Mouse (Mus musculus) bone marrow macrophage, adult 2 months (primary cell): ENCODE results near the gene Tmem184a. TPM values are rescaled to one million over a fixed set of nuclear protein-coding genes. Genes with fewer than 3 reads are reported as not detected.

Experiments
- H3K27ac ChIP-seq: 2 replicates; pipeline ENCODE4 v1.5.1; 2012; ENCODE audit warnings: low read depth, low read length; ENCODE audit not compliant: insufficient read depth
- H3K4me1 ChIP-seq: 2 replicates; pipeline ENCODE4 v1.6.1; 2012; ENCODE audit warnings: low read length; ENCODE audit not compliant: control insufficient read depth, insufficient read depth
- H3K4me3 ChIP-seq: 2 replicates; pipeline ENCODE4 v1.5.1; 2012; ENCODE audit warnings: mild to moderate bottlenecking, low read length, moderate library complexity; ENCODE audit not compliant: insufficient read depth
- CTCF ChIP-seq: IDR thresholded peaks from 2 replicates; pipeline ENCODE4 v1.5.1; 2012; ENCODE audit warnings: low read depth, mild to moderate bottlenecking, low read length, moderate library complexity
- POLR2A ChIP-seq: IDR thresholded peaks from 2 replicates; pipeline ENCODE4 v1.6.1; 2012; ENCODE audit warnings: mild to moderate bottlenecking, low read depth, low read length, borderline replicate concordance
- polyA plus RNA-seq: library from polyadenylated mRNA; stranded (reverse); fragments of >200 nt; gene quantifications from 2 replicates; pipeline ENCODE4 v1.2.4, GENCODE M21; 2012; ENCODE audit not compliant: missing spikeins, insufficient read depth, insufficient read length

The Tmem184a gene
- polyA plus RNA-seq, 1 experiment, result not detected

DNA sequence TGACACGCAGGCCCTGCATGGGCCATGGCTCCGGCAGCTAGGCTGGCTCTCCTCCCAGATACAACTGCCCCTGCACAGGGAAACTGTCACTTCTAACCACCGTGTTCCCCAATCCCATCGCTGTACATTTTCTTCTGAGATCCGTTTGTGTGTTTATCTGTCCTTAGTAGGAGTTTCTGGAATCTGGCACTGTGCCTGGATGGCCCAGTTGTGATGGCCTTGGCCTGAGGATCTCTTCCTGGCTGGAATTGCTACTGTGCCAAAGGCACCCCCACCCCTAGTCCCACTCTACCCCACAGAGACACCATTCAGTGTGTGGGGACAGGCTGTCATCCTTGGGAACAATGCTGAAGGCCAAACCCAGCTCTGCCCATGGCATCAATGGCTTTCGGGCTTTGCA lies 3.8 kb downstream of the Tmem184a start:
- TF ChIP-seq POLR2A (no peak), CTCF (no peak)
- Histone ChIP-seq H3K4me1 (no peaks in the 10 kb centered on the region), H3K4me3 (no peak overlapping the region), H3K27ac (no peak overlapping the region)

DNA sequence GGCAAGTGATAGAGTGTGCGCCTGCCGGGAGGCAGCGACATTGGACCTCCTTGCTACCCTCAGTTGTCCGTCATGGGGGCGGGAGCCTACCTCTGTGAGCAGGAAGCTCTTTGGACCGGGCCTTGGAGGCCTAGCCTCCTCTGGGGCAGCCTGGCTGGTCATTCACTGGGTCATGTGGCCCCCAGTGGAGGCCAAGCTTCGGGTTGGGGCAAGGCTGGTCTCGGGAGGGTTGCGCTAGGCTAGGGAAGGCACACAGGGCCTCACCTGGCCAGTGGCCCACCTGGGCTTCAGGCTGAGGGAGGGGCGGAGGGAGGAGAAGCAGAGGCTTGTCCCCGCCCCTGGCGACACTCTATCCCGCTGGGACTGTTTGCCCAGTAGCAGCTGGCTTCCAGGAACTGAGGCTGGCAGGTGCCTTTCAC lies 5.7 kb downstream of the Tmem184a start:
- TF ChIP-seq POLR2A (no peak), CTCF (no peak)
- no peak overlapping the region for H3K4me3 ChIP-seq
- no peak overlapping the region for H3K27ac ChIP-seq
- no peaks in the 10 kb centered on the region for H3K4me1 ChIP-seq

- Histone ChIP-seq H3K4me3 (no peak overlapping the region), H3K27ac (no peak overlapping the region), H3K4me1 (no peaks in the 10 kb centered on the region)
- TF ChIP-seq CTCF, result no peak
- TF ChIP-seq POLR2A, result no peak
These were observed 6.6 kb downstream of the Tmem184a start for GRCm38 (mm10) chr5:139813126-139813490.

- H3K27ac ChIP-seq, result no peak overlapping the region
- no peak for TF ChIP-seq CTCF
- TF ChIP-seq POLR2A, result no peak
- H3K4me3 ChIP-seq, result no peak overlapping the region
- no peaks in the 10 kb centered on the region for H3K4me1 ChIP-seq
These were observed 7.2 kb downstream of the Tmem184a start for GRCm38 (mm10) chr5:139812398-139813125.

- TF ChIP-seq CTCF (no peak), POLR2A (no peak)
- no peak overlapping the region for H3K4me3 ChIP-seq
- H3K4me1 ChIP-seq, result no peaks in the 10 kb centered on the region
- H3K27ac ChIP-seq, result no peak overlapping the region
These were observed 7.9 kb downstream of the Tmem184a start for GRCm38 (mm10) chr5:139811677-139812397.

- no peak overlapping the region for H3K4me3 ChIP-seq
- no peak for TF ChIP-seq POLR2A
- TF ChIP-seq CTCF, result 0 out of 2 replicates have a peak, but pooled peaks have one; percentile 21
- no peak overlapping the region for H3K27ac ChIP-seq
- H3K4me1 ChIP-seq, result no peaks in the 10 kb centered on the region
These were observed 10.3 kb downstream of the Tmem184a start for GRCm38 (mm10) chr5:139809397-139809796.

- TF ChIP-seq POLR2A (no peak), CTCF (no peak)
- no peak overlapping the region for H3K27ac ChIP-seq
- H3K4me3 ChIP-seq, result no peak overlapping the region
- H3K4me1 ChIP-seq, result no peaks in the 10 kb centered on the region
These were observed 13.8 kb downstream of the Tmem184a start for GRCm38 (mm10) chr5:139805924-139806323.

GRCm38 (mm10) chr5:139804573-139805111 lies 15.1 kb downstream of the Tmem184a start:
- no peak overlapping the region for H3K4me3 ChIP-seq
- no peak overlapping the region for H3K27ac ChIP-seq
- no peaks in the 10 kb centered on the region for H3K4me1 ChIP-seq
- no peak for TF ChIP-seq POLR2A
- no peak for TF ChIP-seq CTCF

- no peak overlapping the region for H3K27ac ChIP-seq
- no peak overlapping the region for H3K4me3 ChIP-seq
- no peaks in the 10 kb centered on the region for H3K4me1 ChIP-seq
- TF ChIP-seq POLR2A, result no peak
- TF ChIP-seq CTCF, result no peak
These were observed 15.6 kb downstream of the Tmem184a start for GRCm38 (mm10) chr5:139804107-139804551.

DNA sequence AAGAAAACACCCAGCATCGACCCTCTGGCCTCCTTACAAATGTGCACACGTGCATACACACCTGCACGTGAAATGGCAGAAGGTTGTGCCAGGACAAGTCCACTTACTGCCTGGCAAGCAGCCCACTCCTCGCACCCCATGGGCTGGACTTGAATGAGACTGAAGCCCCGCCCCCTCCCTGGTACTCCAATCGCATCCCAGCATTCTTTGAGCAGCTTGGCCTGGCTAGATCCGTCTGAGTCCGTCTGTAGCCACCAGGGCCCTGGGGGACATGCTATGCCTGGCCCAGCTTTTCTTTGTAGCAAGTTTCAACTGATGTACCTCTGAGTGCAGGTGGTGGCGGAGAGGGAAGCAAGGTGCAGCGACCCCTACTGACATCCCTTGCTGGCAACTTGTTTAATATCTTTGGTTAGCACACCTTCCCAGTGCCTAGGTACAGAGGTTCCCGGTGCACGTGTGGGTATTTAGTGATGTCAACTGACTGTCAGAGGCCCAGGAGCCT lies 16.1 kb downstream of the Tmem184a start:
- H3K27ac ChIP-seq, result no peak overlapping the region
- TF ChIP-seq POLR2A, result no peak
- TF ChIP-seq CTCF, result peak; percentile 16; the same call in 1 of the 2 replicates
- H3K4me1 ChIP-seq, result no peaks in the 10 kb centered on the region
- no peak overlapping the region for H3K4me3 ChIP-seq
